8 mouse cellular contexts compared by ENCODE assay signal in genomic region chr10:60218033-60218590, GRCm38 (mm10). TPM values are rescaled to one million over a fixed set of nuclear protein-coding genes. Genes with fewer than 3 reads are reported as not detected.
A peak's percentile ranks its signal among the peaks of the same experiment; 100 is the strongest.
DNase-seq lines count a peak whose midpoint lies in the region; ATAC-seq and TF ChIP-seq lines count a peak whose summit lies in the region.

No protein-coding gene starts in this region.

- 11% methylated on average over 18 of the region's 18 CpGs for WGBS in heart, embryonic 15.5 days
- WGBS in hindbrain, embryonic 14.5 days: 4% methylated on average over 18 of the region's 18 CpGs
- 4% methylated on average over 18 of the region's 18 CpGs for WGBS in midbrain, embryonic 12.5 days

- peak overlapping the region; percentile 69 for H3K9ac ChIP-seq in heart, embryonic 15.5 days
- peak overlapping the region; percentile 67 for H3K9ac ChIP-seq in hindbrain, embryonic 14.5 days
- H3K9ac ChIP-seq in midbrain, embryonic 12.5 days (replicated peaks): peak overlapping the region; percentile 83

- no peak for TF ChIP-seq POLR2A in bone marrow macrophage, adult 2 months (IDR thresholded peaks at IDR 0.05; ENCODE audit: borderline replicate concordance, low read depth, low read length)

- no peaks in the 10 kb centered on the region for H3K9me3 ChIP-seq in heart, embryonic 15.5 days (replicated peaks)
- H3K9me3 ChIP-seq in hindbrain, embryonic 14.5 days (ENCODE audit: control insufficient read depth, low read length): no peaks in the 10 kb centered on the region
- no peaks in the 10 kb centered on the region for H3K9me3 ChIP-seq in midbrain, embryonic 12.5 days

- DNase-seq in heart, postnatal 10 days: no peak
- DNase-seq in hindbrain, embryonic 14.5 days (ENCODE audit: low spot score): no peak
- no peak for DNase-seq in left cerebral cortex, adult 9 months (ENCODE audit: low spot score in 2 of 2)
- DNase-seq in cerebellum, postnatal 10 days: no peak
- no peak for DNase-seq in layer of hippocampus, adult 11-12 months (ENCODE audit: low spot score)

- peak overlapping the region; percentile 95 for H3K4me2 ChIP-seq in heart, embryonic 15.5 days
- H3K4me2 ChIP-seq in hindbrain, embryonic 14.5 days (replicated peaks): peak overlapping the region; percentile 78
- peak overlapping the region; percentile 93 for H3K4me2 ChIP-seq in midbrain, embryonic 12.5 days (replicated peaks)

- intact Hi-C loops in heart, postnatal 10 days (cut with DNase I): no loop called here

- peaks cover 64% of the 10 kb centered on the region for H3K27me3 ChIP-seq in heart, embryonic 15.5 days
- H3K27me3 ChIP-seq in hindbrain, embryonic 14.5 days (ENCODE audit: control insufficient read depth, insufficient read depth, low read length): peaks cover 17% of the 10 kb centered on the region
- peaks cover 35% of the 10 kb centered on the region for H3K27me3 ChIP-seq in midbrain, embryonic 12.5 days

- no peaks in the 10 kb centered on the region for H3K36me3 ChIP-seq in heart, embryonic 15.5 days
- no peaks in the 10 kb centered on the region for H3K36me3 ChIP-seq in hindbrain, embryonic 14.5 days (replicated peaks; ENCODE audit: control insufficient read depth, insufficient read depth)
- no peaks in the 10 kb centered on the region for H3K36me3 ChIP-seq in midbrain, embryonic 12.5 days

- peak overlapping the region; percentile 65 for H3K4me3 ChIP-seq in heart, embryonic 15.5 days
- H3K4me3 ChIP-seq in bone marrow macrophage, adult 2 months (ENCODE audit: insufficient read depth, low read length): peak overlapping the region; percentile 79
- peak overlapping the region; percentile 47 for H3K4me3 ChIP-seq in hindbrain, embryonic 14.5 days (replicated peaks; ENCODE audit: low read length)
- peak overlapping the region; percentile 73 for H3K4me3 ChIP-seq in midbrain, embryonic 12.5 days

- ATAC-seq in heart, embryonic 15.5 days (replicated peaks; ENCODE audit: insufficient number of reproducible peaks, insufficient read depth, low FRiP score, low read depth): no peak
- no peak for ATAC-seq in hindbrain, embryonic 14.5 days (ENCODE audit: low FRiP score)
- no peak for ATAC-seq in midbrain, embryonic 12.5 days (ENCODE audit: low FRiP score, low read depth)

- H3K27ac ChIP-seq in heart, embryonic 15.5 days: peak overlapping the region; percentile 63; the same call in 1 of the 2 replicates
- peak overlapping the region; percentile 3; the same call in 1 of the 2 replicates for H3K27ac ChIP-seq in bone marrow macrophage, adult 2 months (ENCODE audit: insufficient read depth, low read depth, low read length)
- H3K27ac ChIP-seq in hindbrain, embryonic 14.5 days: no peak overlapping the region
- peak overlapping the region; percentile 54; the same call in 1 of the 2 replicates for H3K27ac ChIP-seq in midbrain, embryonic 12.5 days (replicated peaks)

- TF ChIP-seq CTCF in bone marrow macrophage, adult 2 months (IDR thresholded peaks at IDR 0.05; ENCODE audit: low read depth, low read length): no peak

- H3K4me1 ChIP-seq in heart, embryonic 15.5 days (replicated peaks): peaks cover 26% of the 10 kb centered on the region
- H3K4me1 ChIP-seq in bone marrow macrophage, adult 2 months (ENCODE audit: control insufficient read depth, insufficient read depth, low read length): peaks cover 28% of the 10 kb centered on the region
- peaks cover 26% of the 10 kb centered on the region for H3K4me1 ChIP-seq in hindbrain, embryonic 14.5 days (replicated peaks; ENCODE audit: control insufficient read depth, insufficient read depth, low read length)
- peaks cover 47% of the 10 kb centered on the region for H3K4me1 ChIP-seq in midbrain, embryonic 12.5 days

RNA-seq across cellular contexts. Expression of gene Chst3, which starts 0.9 kb away (rescaled TPM):
- 0.62 and 1.0 TPM in 2 replicates for polyA plus RNA-seq in heart, embryonic 15.5 days (2015; fragmentation: Nextera tagmentation; extraction: Ambion mirVana)
- 1 to 10 TPM; 1.4 to 1.8 TPM for total RNA-seq in heart, postnatal 10 days (2021)
- 0.75 and 0.80 TPM in 2 replicates for polyA plus RNA-seq in bone marrow macrophage, adult 2 months (2012; ENCODE audit: insufficient read depth, insufficient read length, missing spikeins)
- 1.2 TPM in 2 replicates for polyA plus RNA-seq in hindbrain, embryonic 14.5 days (2014; fragmentation: Nextera tagmentation; extraction: Ambion mirVana)
- 2.3 and 2.5 TPM in 2 replicates for polyA plus RNA-seq in midbrain, embryonic 12.5 days (2016; fragmentation: Nextera tagmentation; extraction: Ambion mirVana)

RNA-seq across cellular contexts. Expression of gene Psap, which starts 59.3 kb away (rescaled TPM):
- polyA plus RNA-seq in heart, embryonic 15.5 days (2015; fragmentation: Nextera tagmentation; extraction: Ambion mirVana): 118 and 142 TPM in 2 replicates
- 100 to 1,000 TPM; 806 to 812 TPM for total RNA-seq in heart, postnatal 10 days (2021)
- polyA plus RNA-seq in bone marrow macrophage, adult 2 months (2012; ENCODE audit: insufficient read depth, insufficient read length, missing spikeins): 4,392 and 4,568 TPM in 2 replicates
- polyA plus RNA-seq in hindbrain, embryonic 14.5 days (2014; fragmentation: Nextera tagmentation; extraction: Ambion mirVana): 147 and 180 TPM in 2 replicates
- 85.5 and 96.5 TPM in 2 replicates for polyA plus RNA-seq in midbrain, embryonic 12.5 days (2016; fragmentation: Nextera tagmentation; extraction: Ambion mirVana)

Comparison
In these comparisons a context has a peak if more than half of its experiments do, and no peak if none do; other contexts are left out.
1. RNA of gene Psap, which starts 59.3 kb away (polyA plus RNA-seq): 4,392 to 4,568 TPM in bone marrow macrophage, adult 2 months; 147 to 180 TPM in hindbrain, embryonic 14.5 days, 118 to 142 TPM in heart, embryonic 15.5 days and 85.5 to 96.5 TPM in midbrain, embryonic 12.5 days; every median in the first group is over 10 times any median in the second.
2. Peak in every context shown above with its lines, with median percentiles within 50 percentile points of each other: H3K4me2 ChIP-seq, H3K4me3 ChIP-seq and H3K9ac ChIP-seq.